Mouse (Mus musculus) granulocyte monocyte progenitor cell, adult 5-6 weeks (primary cell): ENCODE results near the gene Clk3. TPM values are rescaled to one million over a fixed set of nuclear protein-coding genes. Genes with fewer than 3 reads are reported as not detected.

ENCODE experiments used
- ATAC-seq: replicated peaks from 2 replicates; pipeline ENCODE4 v1.8.0; 2016; ENCODE audit warnings: mild to moderate bottlenecking, moderate TSS enrichment, inconsistent platforms; ENCODE audit not compliant: poor library complexity, severe bottlenecking
- total RNA-seq, 2 experiments: library from RNA; stranded (forward) in 1 of 2; stranded (reverse) in 1 of 2; fragments of 200-712, 200-1000 nt in 1 of 2; fragments of >200 nt in 1 of 2; fragmentation: Nextera tagmentation in 1 of 2; gene quantifications; 2 replicates each; pipeline ENCODE4 v1.2.3; 2014 to 2017

Clk3 gene
- total RNA-seq (2014; fragmentation: Nextera tagmentation) (44.0 and 48.0 TPM in 2 replicates), total RNA-seq (2017) (36.8 and 49.9 TPM in 2 replicates)

DNA sequence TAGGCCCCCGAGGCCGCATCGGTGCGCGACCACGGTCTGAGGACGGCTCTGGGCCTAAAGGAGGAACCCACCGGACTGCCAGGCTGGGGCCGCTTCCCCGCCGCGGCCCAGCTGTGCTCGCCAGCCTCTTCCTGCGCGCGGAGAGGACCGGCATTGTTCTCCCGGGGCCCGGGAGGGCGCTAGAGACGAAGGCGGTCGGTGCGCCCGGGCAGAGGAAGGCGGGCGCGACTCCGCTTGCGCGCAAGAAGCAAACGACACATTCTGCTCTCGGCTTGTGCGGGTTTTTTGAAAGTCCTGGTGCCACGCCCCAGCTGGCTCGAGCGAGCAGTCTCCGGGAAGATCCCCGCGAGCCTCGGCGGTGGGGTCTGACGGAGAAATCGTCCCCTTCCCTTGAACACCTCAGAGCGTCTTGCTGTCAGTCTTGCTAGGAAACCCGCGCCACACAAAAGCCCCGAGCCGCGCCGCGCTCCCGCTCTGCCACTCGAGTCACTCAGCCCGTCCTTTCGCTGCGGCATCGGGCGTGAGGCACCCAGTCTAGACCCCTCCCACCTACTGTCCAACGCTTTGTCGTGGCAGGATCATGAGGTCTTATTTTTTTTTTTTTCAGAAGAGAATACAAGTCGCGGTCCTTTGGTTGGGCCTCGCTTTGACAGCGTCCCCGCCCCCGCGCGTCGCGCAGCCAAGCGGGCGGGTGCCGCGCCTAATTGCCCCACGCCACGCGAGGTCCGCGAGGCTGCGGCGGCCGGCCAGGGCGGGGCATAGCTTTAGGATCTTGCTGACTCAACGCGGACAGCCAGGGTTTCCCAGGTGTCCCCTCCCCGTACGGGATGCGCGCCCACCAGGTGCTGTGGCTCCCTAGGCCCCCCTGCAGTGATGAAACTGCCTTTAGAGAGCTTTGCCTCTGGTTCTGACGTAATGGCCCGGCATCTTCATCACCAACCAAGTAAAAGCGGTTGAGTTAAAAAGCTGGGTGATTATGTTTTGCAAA lies at the start of gene Clk3:
Clk3 (minus strand) TSS at position 497 of the 988 bp plus-strand sequence.
- ATAC-seq: peak; percentile 31

DNA sequence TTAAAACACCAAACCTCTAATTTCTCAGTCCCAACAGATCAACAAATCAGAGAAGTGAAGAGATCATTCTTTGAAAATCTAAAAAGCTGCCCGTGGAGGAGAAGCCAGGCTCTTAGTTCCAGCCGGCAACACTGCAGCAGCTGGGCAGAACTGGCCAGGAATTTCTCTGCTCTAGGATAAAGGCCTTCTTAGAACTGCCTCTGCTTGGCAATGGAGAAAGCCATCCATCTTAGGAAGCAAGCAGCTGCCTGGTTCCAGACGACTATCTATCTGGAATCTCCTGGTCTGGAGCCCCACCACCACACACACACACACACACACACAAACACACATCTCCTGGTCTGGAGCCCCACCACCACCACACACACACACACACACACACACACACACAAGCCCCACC lies 49.2 kb upstream of the Clk3 start:
- ATAC-seq: no peak

DNA sequence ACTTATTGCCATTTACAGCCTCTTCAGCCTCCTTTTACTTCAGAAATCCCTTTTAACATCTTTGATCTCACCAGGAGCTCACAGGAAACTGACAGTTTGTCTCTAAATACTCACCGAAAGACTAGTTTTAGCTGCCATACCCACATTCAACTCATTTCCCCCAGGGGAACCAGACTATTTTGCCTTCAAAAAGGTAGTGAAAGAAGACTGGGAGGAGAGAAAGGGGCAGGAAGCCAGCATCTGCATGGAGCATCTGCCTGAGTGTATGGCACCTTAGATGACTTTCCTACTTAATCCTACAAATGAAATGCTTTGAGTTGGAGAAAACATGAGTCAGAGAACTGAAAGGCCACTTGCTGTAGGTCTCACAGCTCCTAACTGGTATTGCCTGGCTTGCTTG lies 48.4 kb upstream of the Clk3 start:
- no peak for ATAC-seq

DNA sequence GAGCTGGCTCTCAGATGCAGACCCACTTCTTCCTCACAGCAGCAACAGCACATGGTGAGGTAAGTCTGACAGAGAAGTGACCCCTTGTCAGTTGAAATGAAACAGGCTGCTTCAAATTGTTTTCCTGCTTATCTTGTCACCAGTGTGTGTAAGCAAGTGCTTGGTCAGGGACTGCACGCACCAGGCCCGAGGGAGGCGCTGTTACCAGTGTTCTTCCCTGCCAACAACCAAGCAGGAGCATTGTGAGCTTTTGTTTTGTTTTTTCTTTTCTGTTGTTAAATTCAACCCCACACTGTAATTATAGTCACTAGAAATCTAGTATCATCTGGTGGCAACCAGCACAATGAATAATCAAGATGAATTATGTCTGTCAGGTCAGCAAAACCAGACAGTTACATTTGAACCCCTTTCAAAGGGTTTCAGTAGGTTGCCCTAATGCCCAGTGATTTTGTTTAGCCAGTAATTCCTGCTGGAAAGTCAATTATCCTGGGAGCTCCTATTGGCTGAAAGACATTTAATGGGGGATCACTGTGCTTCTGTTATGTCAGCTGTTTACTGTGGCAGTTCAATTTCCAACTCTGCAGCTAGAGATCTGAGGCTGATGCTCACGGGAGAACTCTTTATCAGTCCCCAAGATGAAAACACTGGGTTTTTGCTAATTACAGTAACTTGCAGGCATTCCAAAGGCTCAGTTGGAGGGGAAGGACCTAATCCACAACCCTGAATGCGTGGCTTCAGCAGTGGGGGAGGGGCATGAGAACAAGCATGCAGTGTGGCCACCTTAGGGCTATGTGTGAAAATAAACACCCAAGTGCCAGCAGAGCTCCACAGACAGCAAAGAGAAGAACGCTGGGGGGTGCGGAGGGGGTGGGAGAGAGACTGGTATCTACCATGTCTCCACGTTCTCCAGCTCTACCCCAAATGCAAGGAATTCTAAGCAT lies 46.4 kb upstream of the Clk3 start:
- ATAC-seq: no peak

DNA sequence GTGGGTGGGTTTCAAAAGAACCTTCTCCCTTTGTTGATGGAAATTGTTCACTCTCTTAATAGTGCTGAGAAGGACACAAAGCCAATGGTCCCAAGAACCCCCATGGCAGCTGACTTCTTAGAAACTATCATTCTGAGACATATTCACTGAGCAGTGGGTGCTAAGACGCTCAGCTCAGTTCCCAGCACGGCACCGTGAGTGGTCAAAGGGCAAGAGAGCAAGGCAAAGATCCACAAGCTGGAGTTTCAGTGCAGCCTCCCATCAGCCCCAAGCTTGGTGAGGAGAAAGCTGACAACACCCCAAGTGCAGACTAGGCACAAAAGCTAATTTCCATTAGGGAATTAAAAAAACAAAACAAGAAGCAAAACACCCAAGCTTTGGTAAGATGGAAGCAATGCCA lies 45.0 kb upstream of the Clk3 start:
- no peak for ATAC-seq

DNA sequence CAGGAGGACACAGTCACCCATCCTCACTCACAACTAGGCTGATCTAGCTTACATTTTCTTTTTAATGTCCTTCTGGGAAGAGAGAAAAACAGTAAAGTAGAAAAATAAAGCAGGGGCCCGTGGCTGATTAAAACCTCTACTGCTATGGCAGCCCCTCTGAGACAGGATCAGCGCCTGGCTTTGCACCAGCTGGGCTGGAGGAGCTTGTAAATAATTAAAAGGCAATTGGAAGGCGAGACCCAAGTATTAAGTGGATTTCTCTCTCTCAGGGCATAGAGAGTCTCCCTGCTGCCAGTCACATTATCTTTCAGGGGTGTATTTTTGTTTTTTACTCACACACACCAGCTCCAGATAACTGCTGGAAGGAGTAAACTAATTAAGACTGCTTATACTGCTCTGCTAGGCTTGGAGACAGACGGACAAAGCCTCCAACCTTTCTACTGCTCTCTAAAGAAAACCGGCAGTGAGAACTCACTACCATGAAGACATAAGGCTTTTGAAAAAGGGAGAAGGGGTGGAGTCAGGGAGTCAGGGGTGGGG lies 43.2 kb upstream of the Clk3 start:
- no peak for ATAC-seq

DNA sequence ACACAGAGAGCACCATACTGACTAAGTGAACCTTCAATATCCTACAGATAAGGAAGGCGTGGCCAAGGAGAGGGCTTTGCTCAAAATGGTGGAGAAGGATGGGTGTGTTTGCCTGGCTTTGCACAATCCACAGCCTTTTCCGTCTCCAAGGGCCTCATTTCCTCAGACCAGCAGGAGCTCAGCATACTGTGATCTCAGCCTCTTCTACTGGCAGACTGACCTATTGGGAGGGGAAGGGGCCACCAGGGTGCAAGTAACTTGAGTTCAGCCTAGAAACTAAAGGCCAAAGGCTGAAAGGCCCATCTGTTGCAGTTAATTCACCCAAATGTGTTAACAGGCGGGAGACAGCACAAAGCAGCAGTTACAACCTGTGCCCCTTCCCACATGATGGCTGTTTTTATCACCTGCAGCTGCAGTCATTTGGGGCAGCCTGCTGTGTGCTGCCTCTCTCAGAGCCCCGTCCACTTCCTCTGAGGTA lies 41.6 kb upstream of the Clk3 start:
- ATAC-seq: no peak

DNA sequence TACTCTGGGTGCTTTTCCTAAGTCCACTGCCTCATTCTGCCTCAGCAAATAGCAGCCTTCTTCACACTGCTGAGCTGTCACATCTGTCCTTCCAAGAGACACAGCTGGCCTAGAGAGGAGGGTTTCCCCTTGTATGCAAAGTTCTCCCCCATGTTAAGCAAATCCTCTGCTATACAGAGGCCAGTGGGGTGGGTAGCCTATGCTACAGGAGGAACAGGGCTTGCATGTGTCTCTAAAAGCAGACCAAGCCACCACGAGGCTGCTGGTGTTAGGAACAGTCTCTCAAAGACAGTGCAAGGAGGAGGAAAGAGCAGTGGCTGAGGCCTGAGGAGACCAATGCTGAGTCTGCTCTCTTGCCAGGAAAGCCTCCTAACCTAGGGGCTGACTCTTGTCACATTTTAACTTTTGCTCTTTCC lies 40.4 kb upstream of the Clk3 start:
- ATAC-seq: no peak

DNA sequence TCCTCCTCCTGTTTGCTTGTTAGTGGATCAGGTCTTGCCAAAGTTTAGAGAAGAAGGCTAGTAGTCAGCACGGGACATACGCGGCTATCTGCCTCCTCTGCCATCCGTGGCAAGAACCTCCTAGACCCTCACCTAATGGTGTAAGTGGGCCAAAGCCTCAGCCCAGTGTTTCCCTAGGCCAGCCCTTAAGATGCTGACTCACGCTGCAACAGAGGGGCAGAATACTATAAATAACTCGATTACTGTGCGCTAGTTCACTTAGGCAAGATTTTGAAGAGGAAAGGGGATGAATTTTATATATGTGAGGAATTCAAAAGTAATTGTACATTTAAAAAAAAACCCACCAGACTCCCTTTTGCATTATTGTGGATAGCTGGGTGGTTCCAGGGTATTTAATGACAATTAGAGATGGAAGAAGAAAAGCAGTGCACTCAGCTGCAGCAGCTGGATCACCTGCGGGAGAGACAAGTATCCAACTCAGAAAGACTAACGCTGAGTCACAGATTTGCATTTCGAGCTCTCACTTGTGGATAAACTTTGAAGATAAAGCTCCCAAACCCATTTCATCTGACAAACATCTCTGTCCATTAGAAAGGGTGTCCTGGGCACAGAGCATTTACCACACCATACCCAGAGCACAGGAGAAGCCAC lies 39.6 kb upstream of the Clk3 start:
- peak; percentile 29; the same call in 1 of the 2 replicates for ATAC-seq

DNA sequence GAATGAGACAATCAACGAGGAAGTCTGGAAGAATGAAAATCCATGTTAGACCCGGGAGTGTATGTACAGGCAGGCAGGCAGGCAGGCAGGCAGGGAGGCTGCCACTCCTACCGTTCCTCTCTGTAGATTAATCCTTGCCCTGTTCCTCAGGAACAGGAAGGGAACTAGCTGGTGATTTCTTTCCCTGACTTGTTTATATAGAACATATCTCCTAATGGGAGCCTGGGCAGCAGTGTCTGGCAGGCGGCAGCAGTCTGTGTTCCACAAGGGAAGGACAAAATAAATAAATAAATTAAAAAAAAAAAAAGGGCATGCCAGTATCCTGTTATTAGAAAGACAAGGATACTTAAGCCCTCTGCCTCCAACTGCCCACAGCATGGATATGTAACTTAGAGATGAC lies 38.2 kb upstream of the Clk3 start:
- ATAC-seq: no peak

DNA sequence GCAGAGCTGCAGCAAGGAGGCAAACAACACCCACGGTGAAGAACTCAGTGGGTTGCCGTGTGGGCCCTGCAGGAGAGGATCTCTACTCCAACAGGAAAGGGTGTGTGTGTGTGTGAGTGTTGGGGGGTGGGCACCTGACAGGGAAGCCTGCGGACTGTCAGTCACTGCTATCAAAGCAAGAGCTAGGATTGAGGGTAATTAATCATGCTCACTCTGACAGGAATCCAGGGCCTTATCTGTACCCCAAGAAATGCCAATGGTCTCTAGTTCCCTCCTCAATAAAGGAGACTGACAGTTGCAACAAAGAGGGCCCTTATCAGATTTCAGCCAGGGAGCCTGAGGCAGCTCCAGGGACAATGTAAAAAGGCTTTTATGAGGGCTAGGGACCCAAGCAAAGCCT lies 37.4 kb upstream of the Clk3 start:
- ATAC-seq: no peak

DNA sequence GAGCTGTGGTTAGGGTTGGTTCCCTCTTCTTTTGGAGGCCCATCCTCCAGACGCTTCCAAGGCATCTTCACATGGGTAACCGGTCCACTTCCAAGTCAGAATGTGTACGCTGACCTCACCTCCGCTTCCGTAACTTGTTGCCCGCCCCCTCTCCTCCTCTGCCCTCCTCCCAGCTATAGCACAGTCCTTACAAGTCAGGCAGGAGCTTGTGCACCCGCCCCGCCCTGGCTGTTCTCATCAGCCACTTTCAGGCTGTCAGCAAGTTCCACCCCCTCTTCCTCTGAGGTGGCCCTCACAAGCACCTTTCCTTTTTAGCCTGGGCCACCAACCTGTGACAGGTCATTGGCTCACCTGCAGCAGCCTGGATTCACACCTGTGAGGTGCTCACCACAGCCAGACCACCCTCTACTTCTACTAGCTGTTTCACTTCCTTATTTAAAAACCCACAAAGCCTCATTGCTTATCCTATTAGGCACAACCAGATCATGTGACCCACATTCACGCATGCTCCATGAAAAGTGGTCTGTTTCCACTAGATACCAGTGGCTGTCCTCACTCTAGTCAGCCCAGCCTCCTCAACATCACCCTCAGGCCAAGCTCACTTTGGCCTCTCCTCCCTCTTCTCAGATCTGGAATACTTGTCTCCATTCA lies 34.8 kb upstream of the Clk3 start:
- ATAC-seq: peak; percentile 50

DNA sequence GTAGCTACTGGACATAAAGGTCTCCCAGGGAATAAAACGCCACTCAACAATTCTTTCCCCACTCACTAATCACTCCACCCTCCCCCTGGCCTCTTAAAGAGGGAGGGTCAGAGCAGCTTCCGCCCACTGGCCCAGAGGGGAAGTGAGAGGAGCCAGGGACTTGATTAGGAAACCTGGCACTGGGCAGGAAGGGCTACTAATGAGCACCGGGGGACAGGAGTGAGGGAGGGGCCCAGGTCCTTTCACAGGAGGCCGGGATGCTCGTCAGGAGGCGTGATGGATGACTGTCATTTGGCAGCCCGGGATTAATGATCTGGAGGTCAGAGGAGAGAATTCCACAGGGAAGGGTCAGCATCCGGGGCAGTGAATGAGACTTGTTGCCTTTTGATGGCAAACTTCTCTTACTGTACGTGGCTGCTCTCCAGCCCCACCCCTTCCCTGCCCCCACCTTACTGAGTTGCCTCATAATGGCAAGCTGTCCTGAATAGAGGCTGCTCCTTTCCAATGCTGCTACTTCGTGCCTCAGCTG lies 33.1 kb upstream of the Clk3 start:
- ATAC-seq: peak; percentile 76

DNA sequence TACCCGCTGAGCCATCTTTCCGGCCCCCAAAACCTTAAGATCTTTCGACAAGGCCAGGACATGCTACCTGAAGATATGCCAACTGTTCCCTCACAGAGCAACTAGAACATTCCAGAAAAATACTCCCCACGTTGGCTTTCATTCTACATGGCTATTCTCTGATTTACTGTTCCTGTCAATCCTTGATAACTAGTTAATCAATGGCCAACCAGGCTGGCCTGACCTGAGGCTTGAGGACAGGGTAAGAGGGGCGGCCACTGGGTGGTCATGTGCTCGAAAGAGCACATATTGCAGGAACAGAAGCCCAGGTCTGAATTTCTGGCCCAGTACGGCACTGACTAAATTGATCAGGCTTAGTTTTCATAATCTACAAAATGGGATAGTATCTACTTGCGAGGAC lies 31.8 kb upstream of the Clk3 start:
- no peak for ATAC-seq

DNA sequence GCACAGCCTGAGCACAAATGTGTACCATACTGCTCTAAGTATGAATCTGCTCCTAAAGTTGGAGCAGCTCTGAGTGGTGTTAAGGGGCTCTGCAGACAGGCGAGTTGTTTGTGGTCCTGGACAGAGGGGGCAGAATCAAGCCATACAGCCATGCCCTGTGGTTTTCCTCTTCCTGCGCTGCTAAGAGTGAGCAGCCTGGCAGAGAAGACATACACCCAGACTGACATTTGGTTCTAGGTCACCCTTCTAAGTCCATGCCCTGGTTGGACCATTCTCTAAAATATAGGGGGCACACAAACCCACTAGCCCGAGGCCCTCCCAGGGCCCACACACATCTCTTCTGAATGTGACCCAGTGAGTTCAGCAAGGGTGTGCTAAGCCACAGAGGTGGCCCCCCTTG lies 24.1 kb upstream of the Clk3 start:
- no peak for ATAC-seq

DNA sequence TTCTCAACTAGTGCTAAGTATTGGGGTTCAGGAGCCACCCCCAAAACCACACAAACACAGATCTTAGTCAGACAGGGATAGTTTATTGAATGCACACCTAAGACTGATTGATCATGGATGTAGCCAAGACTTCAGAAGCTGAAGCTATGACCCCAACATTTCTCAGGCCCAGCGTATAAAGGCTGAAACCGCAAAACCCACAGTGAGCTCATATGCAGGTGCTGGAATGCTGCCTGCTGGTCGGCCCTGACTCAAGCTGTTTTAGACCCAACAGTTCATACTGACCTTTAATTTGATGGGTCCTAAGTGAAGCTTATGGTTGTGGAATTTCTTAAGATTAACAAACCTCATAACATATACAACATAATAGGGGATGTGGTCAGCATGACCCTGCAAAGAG lies 17.0 kb upstream of the Clk3 start:
- ATAC-seq: no peak

DNA sequence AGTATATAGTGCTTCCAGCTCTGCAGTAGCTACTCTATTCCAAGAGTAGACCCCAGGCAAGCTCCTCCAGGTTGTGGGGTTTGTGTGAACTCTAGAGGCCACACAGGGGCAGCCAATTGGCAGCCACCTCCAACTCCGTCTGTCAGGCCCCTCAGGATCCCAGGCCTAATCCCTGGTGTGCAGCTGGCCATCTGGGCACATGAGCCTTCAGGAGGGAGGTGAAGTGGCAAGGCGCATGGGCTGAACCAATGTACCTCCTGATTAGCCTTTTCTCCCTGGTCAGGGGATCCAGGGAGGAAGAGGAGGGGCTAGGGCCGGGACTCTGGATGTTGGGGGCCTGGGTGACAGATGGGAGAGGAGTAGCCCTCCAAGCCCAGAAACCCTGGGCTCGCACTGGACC lies 10.1 kb upstream of the Clk3 start:
- ATAC-seq: no peak

DNA sequence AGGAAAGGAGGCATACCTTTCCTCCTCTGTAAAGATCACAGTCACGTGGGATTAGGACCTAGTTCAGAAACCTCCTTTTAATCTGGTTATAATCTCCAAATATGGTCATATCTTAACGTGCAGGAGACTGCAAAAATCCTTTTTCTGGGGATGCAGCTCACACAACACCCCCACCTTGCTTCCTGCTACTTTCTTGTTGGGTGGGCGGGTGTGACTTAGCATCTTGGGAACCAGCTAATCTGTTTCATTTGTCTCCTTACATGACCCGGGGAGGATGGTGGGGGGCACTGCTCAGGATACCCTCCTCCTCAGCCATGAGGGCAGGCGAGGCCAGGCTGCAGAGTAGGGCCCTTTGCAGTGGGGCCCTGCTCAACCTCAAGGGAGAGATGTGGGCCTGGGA lies 9.4 kb upstream of the Clk3 start:
- no peak for ATAC-seq

DNA sequence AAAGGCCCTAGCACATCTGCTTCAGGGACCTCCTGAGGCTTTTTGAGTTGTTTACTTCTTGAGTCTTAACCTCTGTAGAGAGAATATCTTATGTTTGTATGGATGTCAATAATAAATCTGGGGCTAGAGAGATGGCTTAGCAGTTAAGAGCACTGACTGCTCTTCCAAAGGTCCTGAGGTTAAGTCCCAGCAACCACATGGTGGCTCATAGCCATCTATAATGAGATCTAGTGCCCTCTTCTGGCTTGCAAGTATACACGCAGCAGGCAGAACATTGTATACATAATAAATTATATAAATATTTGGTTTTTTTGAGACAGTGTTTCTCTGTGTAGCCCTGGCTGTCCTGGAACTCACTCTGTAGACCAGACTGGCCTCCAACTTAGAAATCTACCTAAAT lies 8.5 kb upstream of the Clk3 start:
- ATAC-seq: no peak
